Mouse (Mus musculus) T-helper 1 cell (primary cell): ENCODE data around the gene Rcl1.

Source experiments
- in situ Hi-C: fragments of 300-600 bp; cut with MboI, MseI; formaldehyde crosslinking; loops from one replicate; pipeline ENCODE4 v1.15.1; 2025; ENCODE audit warnings: high pct_unique_total_duplicates

The Rcl1 gene

DNA sequence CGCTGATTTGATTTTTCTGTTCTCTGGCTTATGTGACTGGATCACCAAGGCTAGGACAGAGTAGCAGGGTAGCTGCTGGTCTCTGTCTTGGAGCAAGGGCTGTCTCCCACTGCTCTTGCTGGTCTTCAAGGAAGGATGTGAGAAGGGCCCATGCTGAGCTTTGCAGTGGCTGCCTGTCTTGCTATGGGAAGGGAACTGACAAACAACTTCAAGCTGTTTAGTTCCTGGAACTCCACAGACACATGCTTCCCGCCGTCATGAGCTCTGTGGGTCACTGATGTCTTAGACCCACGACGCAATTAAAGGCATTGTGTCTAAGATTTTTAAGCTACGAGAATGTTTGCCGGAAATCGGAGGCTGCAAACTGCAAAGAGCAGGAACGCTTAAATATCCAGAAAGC, 45.6 kb downstream of the Rcl1 start:
- in situ Hi-C loops: no loop called here

GRCm38 (mm10) chr19:29149583-29149982, 48.4 kb downstream of the Rcl1 start:
- in situ Hi-C loops: no loop called here

GRCm38 (mm10) chr19:29150038-29150437, 48.9 kb downstream of the Rcl1 start:
- in situ Hi-C loops: loop anchor here (5.0 kb wide), 1 partner anchor 62 kb away; no protein-coding TSS in a partner anchor

GRCm38 (mm10) chr19:29151443-29151842, 50.3 kb downstream of the Rcl1 start:
- in situ Hi-C loops: loop anchor here (5.0 kb wide), 1 partner anchor 61 kb away; no protein-coding TSS in a partner anchor

DNA sequence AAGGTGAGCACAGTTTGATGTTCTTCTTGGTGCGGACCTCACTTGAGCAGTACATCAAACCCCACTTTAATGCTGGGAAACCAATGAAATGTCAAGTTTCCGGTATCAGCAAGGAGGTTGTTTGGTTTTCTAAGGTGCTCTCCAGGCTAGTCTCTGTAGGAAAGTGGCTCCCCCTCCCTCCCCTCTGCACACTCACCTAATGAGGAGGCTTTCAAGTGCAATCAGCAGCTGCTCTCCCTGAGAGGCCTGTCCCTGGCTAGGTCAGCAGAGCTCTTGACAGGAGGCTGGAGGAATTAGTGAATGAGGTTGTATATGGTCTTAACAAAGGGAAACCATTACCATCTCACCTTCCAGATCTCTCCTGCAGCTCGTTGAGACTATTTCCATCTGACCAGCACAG, 54.4 kb downstream of the Rcl1 start:
- in situ Hi-C loops: loop anchor here (5.0 kb wide), 1 partner anchor 92 kb away; no protein-coding TSS in a partner anchor

DNA sequence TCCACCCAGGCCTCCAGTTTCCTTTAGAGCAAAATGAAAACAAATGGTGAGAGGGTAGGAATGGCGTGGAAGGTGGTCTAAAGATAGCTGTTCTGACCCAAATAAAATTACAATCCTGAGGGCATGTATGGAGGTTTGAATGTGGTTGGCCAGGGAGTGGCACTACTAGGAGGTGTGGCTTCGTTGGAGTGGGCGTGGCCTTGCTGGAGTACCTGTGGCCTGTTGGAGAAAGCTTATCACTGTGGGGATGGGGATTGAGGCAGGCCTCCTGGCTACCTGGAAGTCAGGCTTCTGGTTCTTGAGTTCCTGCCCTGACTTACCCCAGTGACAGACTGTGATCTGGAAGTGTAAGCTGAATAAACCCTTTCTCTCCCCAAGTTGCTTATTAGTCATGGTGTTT, 55.2 kb downstream of the Rcl1 start:
- in situ Hi-C loops: loop anchor here (5.0 kb wide), 1 partner anchor 91 kb away; no protein-coding TSS in a partner anchor

DNA sequence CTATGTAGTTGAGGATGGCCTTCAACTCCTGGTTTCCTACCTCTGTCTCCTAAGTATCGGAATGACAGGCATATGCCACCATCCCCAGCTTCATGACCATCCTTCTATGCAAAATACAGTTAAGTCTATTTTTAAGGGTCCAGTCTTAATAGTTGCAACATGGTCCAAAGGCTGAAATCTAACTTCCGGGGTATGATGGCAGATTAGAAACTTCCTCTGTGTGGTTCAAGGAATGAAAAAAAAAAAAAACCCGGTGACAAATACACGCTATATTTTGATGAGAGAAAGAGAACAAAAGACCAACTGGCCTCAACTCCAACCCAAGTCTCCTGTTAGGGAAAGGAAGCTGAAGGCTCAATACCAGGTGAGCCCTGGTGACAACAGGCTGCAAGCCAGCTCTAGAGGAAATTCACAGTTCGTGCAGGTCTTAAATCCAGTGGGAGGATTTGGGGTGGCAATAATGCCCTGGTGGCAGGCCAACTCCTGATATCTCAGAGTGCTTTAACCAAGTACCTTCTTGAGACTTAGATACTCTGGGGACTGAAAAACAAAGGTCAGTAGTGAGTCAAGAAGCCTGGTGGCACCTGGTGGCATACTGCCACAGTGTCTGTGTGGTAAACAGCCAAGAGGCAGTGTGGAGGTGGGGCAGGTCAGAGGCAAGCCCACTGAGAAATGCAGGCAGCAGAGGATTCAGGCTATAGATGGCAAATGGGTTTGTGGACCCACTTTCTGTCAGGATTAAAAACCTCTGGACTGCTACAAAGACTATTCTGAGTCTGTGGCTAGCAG, 56.7 kb downstream of the Rcl1 start:
- in situ Hi-C loops: loop anchor here (5.0 kb wide), 1 partner anchor 89 kb away; no protein-coding TSS in a partner anchor

- in situ Hi-C loops: loop anchor here (5.0 kb wide), 1 partner anchor 89 kb away; no protein-coding TSS in a partner anchor
Measured at GRCm38 (mm10) chr19:29158486-29158885, 57.3 kb downstream of the Rcl1 start.

- in situ Hi-C loops: no loop called here
Measured at GRCm38 (mm10) chr19:29163817-29164527, 62.8 kb downstream of the Rcl1 start.

DNA sequence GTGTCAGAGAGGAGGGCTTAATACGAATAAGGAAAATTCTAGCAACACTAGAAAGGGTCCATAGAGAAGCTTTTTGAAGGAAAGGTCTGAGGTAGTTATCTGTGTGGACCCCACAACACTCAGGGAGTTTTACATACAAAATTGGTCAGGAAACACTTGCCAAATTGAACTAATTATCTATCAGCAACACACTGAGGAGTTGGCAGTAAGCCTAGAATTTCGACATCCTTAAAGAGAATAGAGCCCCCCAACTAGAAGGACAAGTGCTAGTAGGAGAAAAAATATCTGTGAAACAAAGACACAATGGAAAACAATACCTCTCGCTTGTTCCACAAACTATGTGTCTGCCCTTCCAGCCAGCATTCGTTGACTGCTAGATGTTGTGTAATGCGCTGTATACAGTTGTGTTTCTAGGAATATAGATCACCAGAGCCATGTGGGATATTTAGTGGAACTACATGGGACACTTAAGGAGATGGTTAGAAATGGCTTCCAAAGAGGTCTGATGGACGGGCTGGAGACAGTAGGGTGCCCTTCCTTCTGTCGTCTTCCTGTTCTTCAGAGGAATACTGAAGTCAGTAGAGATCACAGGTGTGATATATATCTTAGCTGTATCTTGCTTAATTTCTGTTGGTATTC, 63.5 kb downstream of the Rcl1 start:
- in situ Hi-C loops: no loop called here

DNA sequence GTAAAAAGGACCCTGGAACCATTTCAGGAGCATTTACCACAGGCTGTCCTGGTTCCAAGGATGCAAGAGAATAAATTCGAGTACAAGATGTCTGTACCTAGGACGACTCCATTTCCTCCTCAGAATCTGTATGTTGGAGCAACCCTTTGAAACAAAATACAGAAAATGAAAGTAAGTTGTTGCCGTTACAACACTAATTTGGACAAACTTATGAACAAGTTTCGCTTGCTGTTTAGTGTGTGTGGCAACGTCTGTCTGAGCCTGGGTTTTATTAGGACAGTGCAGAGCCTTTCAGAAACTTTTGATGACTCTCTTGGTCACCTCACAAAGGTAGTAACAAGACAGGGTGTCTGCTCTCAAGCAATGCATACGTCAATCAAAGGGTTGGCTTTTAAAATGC, 66.8 kb downstream of the Rcl1 start:
- in situ Hi-C loops: no loop called here

- in situ Hi-C loops: no loop called here
Measured at GRCm38 (mm10) chr19:29180336-29180735, 79.2 kb downstream of the Rcl1 start.

- in situ Hi-C loops: no loop called here
Measured at GRCm38 (mm10) chr19:29182166-29182565, 81.0 kb downstream of the Rcl1 start.

DNA sequence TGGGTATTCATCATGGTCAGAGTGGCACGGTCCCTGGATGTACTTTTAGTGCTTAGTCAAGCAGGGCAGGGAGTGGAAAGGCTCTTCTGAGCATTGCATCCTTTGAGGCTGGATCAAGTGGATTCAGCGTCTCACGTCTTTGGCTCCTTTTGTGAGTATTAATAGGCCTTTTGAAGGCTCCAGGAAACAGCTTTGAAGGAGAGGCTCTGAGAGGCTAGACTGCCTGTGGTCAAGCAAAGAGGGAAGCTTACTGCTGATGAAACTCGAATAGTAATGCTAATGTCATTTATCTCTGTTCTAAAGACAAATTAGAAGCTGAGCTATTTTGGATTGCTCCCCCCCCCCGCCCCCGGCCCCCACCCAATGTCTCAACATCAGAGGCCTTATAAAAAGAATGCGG, 83.9 kb downstream of the Rcl1 start:
- in situ Hi-C loops: no loop called here

DNA sequence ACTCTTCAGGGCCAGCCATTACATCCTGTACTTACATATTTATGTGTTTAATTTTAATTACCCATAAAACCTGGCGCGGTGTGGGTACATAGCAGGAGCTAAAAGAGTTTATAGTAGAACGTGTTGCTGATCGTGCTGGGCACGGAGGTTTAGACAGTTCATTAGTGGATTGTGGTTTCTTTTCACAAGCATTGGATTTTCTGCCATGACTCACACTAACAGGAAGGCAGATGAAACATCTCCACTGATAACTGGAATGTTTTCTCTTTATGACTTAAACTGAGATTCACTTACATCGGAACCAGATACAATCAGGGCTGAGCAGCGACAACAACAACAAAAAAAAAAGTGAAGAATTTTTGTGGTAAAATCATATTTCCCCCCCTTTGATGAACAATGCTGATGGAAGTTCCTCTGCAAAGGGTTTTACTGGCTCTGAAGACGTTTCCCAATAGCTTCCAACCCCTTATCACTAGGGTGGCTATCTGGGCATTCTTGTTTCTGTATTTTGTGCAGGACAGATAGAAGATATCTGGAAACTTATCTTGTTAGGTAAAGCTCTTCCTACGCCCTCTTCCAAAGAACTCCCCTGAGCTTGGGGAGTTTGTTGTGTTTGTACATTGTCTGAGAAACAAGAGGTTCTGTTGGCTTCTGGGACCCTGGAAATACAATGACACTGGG, 84.5 kb downstream of the Rcl1 start:
- in situ Hi-C loops: no loop called here

DNA sequence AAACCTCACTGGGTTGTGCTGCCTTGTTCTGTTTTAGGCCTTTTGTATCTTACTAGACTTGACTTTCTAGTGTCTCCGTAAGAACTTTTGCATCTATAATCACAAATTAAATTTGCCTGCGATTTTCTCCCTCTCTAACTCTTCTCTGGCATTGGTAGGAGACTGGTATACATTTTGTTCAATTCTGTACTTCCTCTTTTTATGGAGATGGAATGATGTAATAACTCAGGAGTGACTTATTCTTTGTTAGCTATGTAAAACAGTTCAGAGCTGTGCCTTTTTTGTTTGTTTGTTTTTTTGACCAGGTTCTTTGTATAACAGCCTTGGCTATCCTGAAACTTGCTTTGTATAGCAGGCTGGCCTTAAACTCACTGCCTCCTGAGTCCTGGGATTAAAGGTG, 87.7 kb downstream of the Rcl1 start:
- in situ Hi-C loops: no loop called here
